Mouse (Mus musculus) erythroblast, adult 5-6 weeks (primary cell): ENCODE data around the gene Olfr142. TPM values are rescaled to one million over a fixed set of nuclear protein-coding genes. Genes with fewer than 3 reads are reported as not detected.
"Not testable (repeated sequence)": the region's sequence is repeated elsewhere in the genome, so short reads cannot be mapped to it uniquely, and the experiment has no call there.

Experiments
- ATAC-seq: replicated peaks from 2 replicates; pipeline ENCODE4 v1.8.0; 2016; ENCODE audit warnings: moderate number of reproducible peaks, mild to moderate bottlenecking, moderate TSS enrichment, inconsistent platforms; ENCODE audit not compliant: poor library complexity, low FRiP score, severe bottlenecking
- total RNA-seq, 2 experiments: library from RNA; stranded (forward) in 1 of 2; stranded (reverse) in 1 of 2; fragments of 150-400 nt in 1 of 2; fragments of 200-764, 138-1000 nt in 1 of 2; gene quantifications; 2 replicates each; pipeline versions ENCODE4 v1.2.3 to v1.2.4; 2015 to 2017; ENCODE audit warnings: low replicate concordance in 2 of 2

Gene Olfr142
- total RNA-seq (2015; ENCODE audit: low replicate concordance): not detected in 2 replicates
- total RNA-seq (2017; ENCODE audit: low replicate concordance): not detected in 2 replicates

GRCm38 (mm10) chr2:90257492-90257891 lies at the start of gene Olfr142:
Olfr142 (minus strand) TSS chr2:90257592.
- ATAC-seq: no peak

GRCm38 (mm10) chr2:90292741-90293140 lies 35.3 kb upstream of the Olfr142 start, which contains the start of gene Olfr1272:
Olfr1272 (minus strand) TSS chr2:90292841.
- ATAC-seq: no peak

GRCm38 (mm10) chr2:90270932-90271331 lies 13.5 kb upstream of the Olfr142 start, which contains the start of gene Olfr1271:
Olfr1271 (minus strand) TSS chr2:90271032.
- no peak for ATAC-seq

- ATAC-seq: not testable (repeated sequence)
Observed at GRCm38 (mm10) chr2:90224393-90224792, 33.0 kb downstream of the Olfr142 start, which contains the start of gene Olfr1506. Olfr1506 (minus strand) TSS chr2:90224493.

Other genes starting within 250 kb of the Olfr142 start
- not detected in 2 replicates for gene Olfr1263, start 245.5 kb downstream of the Olfr142 start, total RNA-seq (2015; ENCODE audit: low replicate concordance)
- gene Olfr1263, start 245.5 kb downstream of the Olfr142 start, total RNA-seq (2017; ENCODE audit: low replicate concordance): not detected in 2 replicates
- gene Olfr1264, start 232.0 kb downstream of the Olfr142 start, total RNA-seq (2015; ENCODE audit: low replicate concordance): not detected in 2 replicates
- gene Olfr1264, start 232.0 kb downstream of the Olfr142 start, total RNA-seq (2017; ENCODE audit: low replicate concordance): not detected in 2 replicates
- not detected in 2 replicates for gene Olfr1265, start 222.3 kb downstream of the Olfr142 start, total RNA-seq (2015; ENCODE audit: low replicate concordance)
- gene Olfr1265, start 222.3 kb downstream of the Olfr142 start, total RNA-seq (2017; ENCODE audit: low replicate concordance): not detected in 2 replicates
- not detected in 2 replicates for gene Olfr140, start 194.0 kb downstream of the Olfr142 start, total RNA-seq (2015; ENCODE audit: low replicate concordance)
- gene Olfr140, start 194.0 kb downstream of the Olfr142 start, total RNA-seq (2017; ENCODE audit: low replicate concordance): not detected in 2 replicates
- gene Olfr1269, start 136.2 kb downstream of the Olfr142 start, total RNA-seq (2015; ENCODE audit: low replicate concordance): not detected in 2 replicates
- gene Olfr1269, start 136.2 kb downstream of the Olfr142 start, total RNA-seq (2017; ENCODE audit: low replicate concordance): not detected in 2 replicates
- not detected in 2 replicates for gene Olfr32, start 115.3 kb downstream of the Olfr142 start, total RNA-seq (2015; ENCODE audit: low replicate concordance)
- gene Olfr32, start 115.3 kb downstream of the Olfr142 start, total RNA-seq (2017; ENCODE audit: low replicate concordance): not detected in 2 replicates
- gene Olfr1270, start 104.5 kb downstream of the Olfr142 start, total RNA-seq (2015; ENCODE audit: low replicate concordance): not detected in 2 replicates
- not detected in 2 replicates for gene Olfr1270, start 104.5 kb downstream of the Olfr142 start, total RNA-seq (2017; ENCODE audit: low replicate concordance)
- gene Olfr1506, start 33.1 kb downstream of the Olfr142 start, total RNA-seq (2015; ENCODE audit: low replicate concordance): 1.3 TPM in 1 of 2 replicates, not detected in the other
- gene Olfr1506, start 33.1 kb downstream of the Olfr142 start, total RNA-seq (2017; ENCODE audit: low replicate concordance): 0.85 and 5.7 TPM in 2 replicates
- gene Olfr1271, start 13.4 kb upstream of the Olfr142 start, total RNA-seq (2015; ENCODE audit: low replicate concordance): not detected in 2 replicates
- not detected in 2 replicates for gene Olfr1271, start 13.4 kb upstream of the Olfr142 start, total RNA-seq (2017; ENCODE audit: low replicate concordance)
- not detected in 2 replicates for gene Olfr1272, start 35.2 kb upstream of the Olfr142 start, total RNA-seq (2015; ENCODE audit: low replicate concordance)
- not detected in 2 replicates for gene Olfr1272, start 35.2 kb upstream of the Olfr142 start, total RNA-seq (2017; ENCODE audit: low replicate concordance)
- not detected in 2 replicates for gene Gm13769, start 64.6 kb upstream of the Olfr142 start, total RNA-seq (2015; ENCODE audit: low replicate concordance)
- not detected in 2 replicates for gene Gm13769, start 64.6 kb upstream of the Olfr142 start, total RNA-seq (2017; ENCODE audit: low replicate concordance)
- gene Olfr1274-ps, start 141.1 kb upstream of the Olfr142 start, total RNA-seq (2015; ENCODE audit: low replicate concordance): not detected in 2 replicates
- not detected in 2 replicates for gene Olfr1274-ps, start 141.1 kb upstream of the Olfr142 start, total RNA-seq (2017; ENCODE audit: low replicate concordance)